Mouse (Mus musculus) cerebellum, adult 11-12 months (tissue): ENCODE data around the gene Polr3k.
A peak's percentile ranks its signal among the peaks of the same experiment; 100 is the strongest.

Source experiments
- DNase-seq: peaks from one replicate; pipeline ENCODE4 v3.0.0; 2022

Gene Polr3k

GRCm38 (mm10) chr2:181863791-181864535 is at the start of gene Polr3k:
Gene Polr3k, plus strand, starts transcription at chr2:181864337.
- peak; percentile 97 for DNase-seq

- no peak for DNase-seq
These were observed 35.0 kb upstream of the Polr3k start for GRCm38 (mm10) chr2:181829032-181829650.

DNA sequence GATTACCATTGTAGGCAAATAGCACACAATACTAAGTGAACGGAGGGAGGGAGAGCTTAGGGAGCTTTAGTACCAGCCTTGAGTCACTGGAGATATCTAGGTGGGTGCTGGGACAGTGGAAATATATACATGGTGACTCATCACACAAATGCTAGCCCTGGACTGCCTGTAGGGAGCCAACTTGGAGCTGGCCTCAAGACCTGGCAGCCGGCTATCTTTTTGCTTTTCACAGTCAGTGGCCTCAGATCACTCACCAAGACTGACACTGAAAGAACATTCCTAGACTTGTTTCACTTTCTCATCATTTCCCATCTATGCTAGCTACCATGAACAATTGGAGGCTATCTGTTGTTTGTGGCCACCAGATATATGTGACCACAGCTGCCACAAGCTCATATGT is 31.4 kb upstream of the Polr3k start:
- DNase-seq, result peak; percentile 23

GRCm38 (mm10) chr2:181837372-181838292 is 26.5 kb upstream of the Polr3k start, which contains the start of gene Pcmtd2:
Gene Pcmtd2, plus strand, starts transcription at chr2:181837854.
- peak; percentile 92 for DNase-seq

GRCm38 (mm10) chr2:181838293-181838680 is 25.9 kb upstream of the Polr3k start:
- peak; percentile 25 for DNase-seq

DNA sequence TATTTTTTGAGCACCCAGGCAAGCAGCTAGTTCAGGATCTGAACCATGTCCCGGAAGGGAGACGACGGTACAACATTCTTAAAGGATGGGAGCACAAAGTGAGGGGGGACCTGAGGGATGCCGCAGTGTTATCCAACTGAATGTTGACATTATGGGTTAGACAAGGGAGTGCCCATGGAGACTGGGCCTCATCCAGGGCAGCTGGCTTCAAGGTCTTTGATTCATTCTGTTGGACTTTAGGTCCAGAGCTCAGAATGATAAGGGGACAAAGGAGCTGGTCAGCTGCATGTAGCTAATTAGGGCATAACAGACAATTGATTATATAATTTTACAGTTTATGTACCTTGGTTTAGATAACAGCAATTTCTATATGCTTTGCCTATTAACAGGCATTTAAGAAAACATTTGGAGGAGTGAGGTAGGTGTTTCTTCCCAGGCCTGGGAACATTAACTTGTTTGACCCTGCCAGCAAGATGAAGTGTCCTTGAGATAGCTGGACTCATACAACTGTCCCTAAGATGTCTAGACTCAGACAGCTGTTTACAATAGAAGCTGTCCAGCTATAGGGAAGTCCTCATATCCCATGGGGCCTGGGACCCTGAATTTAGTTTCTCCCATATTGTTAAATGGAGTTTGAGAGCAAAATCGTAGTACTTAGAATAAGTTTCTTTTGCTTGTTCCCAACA is 18.3 kb upstream of the Polr3k start:
- no peak for DNase-seq

DNA sequence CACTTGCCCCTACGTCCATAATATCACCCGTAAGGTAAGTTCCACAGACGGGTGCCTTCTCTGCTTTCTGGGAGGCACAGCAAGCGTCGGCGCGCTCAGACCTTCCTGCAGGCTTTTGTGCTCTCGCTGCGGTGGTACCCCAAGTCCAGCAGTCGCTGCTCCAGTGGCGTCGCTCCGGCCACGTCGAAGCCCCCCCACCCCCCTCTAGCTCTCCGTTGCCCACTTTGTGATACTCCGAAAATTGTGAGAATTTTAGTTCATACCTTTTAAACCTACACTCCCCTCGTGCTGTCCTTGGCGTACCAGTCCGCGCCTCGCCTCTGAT is 361 bp downstream of the Polr3k start:
- no peak for DNase-seq

GRCm38 (mm10) chr2:181866931-181867330 is 2.8 kb downstream of the Polr3k start:
- peak; percentile 65 for DNase-seq

DNA sequence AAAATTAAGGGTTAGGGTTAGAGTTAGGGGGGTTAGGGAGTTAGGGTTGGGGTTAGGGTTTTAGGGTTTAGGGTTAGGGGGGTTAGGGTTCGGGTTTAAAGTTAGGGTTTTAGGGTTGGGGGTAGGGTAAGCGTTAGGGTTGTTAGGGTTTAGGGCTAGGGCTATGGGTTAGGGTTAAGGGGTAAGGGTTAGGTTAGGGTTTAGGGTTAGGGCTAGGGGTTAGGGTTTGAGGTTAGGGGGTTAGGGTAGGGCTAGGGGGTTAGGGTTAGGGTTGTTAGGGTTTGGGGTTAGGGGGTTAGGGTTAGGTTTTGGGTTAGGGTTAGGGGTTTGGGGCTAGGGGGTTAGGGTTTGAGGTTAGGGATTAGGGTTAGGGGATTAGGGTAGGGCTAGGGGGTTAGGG is 6.9 kb downstream of the Polr3k start:
- no peak for DNase-seq

DNA sequence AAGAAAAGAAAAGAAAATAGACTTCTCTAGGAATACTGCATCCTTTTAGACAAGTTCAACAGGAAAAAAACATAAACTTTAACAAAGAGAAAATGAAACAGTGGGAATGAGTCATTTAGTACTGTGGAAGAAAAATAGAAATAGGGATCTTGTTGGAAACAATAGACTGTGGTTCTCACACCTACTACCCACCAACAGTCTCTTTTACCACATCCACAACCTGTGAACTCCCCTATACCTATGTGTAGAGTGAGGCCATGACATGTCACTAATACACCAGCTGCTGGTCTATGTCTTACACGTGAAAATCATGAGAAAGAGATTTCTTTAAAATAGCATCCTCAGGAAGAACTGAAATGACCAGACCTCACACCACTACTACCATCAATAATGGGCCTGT is 14.8 kb downstream of the Polr3k start:
- no peak for DNase-seq

GRCm38 (mm10) chr2:181883022-181883749 is 19.0 kb downstream of the Polr3k start:
- no peak for DNase-seq

- DNase-seq, result no peak
These were observed 53.7 kb downstream of the Polr3k start for GRCm38 (mm10) chr2:181917861-181918260.

DNA sequence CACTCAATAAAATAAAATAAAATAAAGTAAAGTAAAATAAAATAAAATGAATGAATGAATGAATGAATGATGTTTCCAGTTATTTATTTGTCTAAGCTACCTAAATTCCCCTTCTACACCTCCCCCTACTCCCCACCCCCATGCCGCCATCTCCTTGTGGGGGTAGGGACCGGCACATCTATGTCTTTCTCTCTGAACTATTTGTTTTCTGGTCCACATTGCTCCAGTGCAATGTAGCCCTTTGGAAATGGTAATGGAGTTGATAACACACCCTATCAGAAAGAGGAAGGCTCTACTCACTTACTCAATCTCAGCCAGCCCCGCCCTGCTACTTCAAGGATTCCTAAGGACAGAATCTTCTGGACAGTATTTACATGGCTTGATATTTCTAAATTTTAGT is 54.4 kb downstream of the Polr3k start:
- no peak for DNase-seq
